Mouse (Mus musculus) left cerebral cortex, adult 8-10 months (tissue): ENCODE results near the gene Tlx1. TPM values are rescaled to one million over a fixed set of nuclear protein-coding genes. Genes with fewer than 3 reads are reported as not detected.
A peak's percentile ranks its signal among the peaks of the same experiment; 100 is the strongest.

Source experiments
- DNase-seq, 2 experiments: peaks; one replicate each; pipeline ENCODE4 v3.0.0; 2022; ENCODE audit warnings: low spot score in 2 of 2
- total RNA-seq, 4 experiments: library from RNA; stranded (reverse); gene quantifications; 2 replicates each; pipeline ENCODE4 v1.2.4; 2022

Gene Tlx1
- not detected for total RNA-seq

DNA sequence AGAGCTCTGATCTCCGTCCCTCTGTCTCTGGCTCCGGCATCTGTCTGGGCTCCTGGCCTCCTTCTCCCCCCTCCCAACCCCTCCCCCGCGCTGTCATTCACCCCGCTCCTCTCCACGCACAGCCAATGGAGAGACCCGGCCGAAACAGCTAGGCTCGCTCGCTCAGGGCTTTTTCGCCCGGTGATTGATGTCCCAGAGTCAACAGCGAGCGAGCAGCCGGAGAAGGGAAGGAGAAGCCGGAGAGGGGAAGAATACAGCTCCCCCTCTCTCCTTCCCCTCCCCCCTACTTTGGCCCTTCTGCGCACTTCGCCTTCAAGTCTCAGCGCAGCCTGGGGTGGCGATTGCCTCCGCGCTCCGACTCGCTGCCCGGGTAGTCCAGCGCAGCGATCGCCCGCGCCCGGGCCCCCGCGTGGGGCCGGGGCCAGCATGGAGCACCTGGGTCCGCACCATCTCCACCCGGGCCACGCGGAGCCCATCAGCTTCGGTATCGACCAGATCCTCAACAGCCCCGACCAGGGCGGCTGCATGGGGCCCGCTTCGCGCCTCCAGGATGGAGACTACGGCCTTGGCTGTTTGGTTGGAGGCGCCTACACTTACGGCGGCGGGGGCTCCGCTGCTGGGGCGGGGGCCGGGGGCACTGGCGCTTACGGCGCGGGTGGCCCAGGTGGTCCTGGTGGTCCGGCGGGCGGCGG lies at the start of gene Tlx1:
Gene Tlx1, plus strand, starts transcription at position 191 of the 692 bp plus-strand sequence.
- DNase-seq: no peak

DNA sequence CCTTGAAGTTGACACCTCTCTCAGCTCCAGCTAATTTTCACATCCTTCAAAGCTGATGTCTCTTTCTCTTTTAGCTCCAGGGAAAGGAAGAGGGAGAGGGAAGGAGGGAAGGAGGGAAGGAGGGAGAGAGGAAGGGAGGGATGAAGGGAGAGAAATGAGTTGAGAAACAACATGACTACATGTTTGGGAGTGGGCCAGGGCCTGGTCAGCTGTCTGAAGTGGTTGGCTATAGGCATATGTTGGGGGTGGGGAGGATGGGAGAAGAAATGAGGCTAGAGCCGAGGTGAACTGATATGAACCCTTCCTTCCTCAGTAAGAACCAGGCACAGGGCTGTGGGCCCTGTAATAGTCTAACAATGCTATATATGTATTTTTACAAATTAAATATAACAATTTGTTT lies 44.9 kb upstream of the Tlx1 start:
- DNase-seq: no peak

DNA sequence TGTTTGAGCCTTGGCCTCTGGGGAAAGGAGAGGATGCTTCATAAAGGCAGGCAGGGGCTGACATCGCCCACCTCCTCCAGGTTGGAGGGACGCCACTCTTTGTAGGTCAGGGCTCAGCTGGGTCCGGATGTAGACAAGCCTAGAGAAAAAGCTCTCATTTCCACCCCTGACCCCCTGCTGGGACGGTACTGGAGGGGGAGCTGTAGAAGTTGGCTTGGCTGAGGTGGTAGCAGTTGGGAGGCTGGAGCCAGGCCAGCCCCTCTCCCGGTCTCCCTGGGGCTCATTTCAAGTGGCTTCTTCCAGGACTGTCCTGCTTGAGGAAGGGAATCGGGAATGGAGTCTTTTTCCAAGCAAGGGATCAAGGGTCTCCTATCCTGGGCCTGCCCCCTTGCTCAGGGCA lies 43.8 kb upstream of the Tlx1 start:
- DNase-seq: no peak

- no peak for DNase-seq
Measured at GRCm38 (mm10) chr19:45110681-45111080, 39.8 kb upstream of the Tlx1 start.

GRCm38 (mm10) chr19:45112444-45112843 lies 38.0 kb upstream of the Tlx1 start:
- DNase-seq: no peak

DNA sequence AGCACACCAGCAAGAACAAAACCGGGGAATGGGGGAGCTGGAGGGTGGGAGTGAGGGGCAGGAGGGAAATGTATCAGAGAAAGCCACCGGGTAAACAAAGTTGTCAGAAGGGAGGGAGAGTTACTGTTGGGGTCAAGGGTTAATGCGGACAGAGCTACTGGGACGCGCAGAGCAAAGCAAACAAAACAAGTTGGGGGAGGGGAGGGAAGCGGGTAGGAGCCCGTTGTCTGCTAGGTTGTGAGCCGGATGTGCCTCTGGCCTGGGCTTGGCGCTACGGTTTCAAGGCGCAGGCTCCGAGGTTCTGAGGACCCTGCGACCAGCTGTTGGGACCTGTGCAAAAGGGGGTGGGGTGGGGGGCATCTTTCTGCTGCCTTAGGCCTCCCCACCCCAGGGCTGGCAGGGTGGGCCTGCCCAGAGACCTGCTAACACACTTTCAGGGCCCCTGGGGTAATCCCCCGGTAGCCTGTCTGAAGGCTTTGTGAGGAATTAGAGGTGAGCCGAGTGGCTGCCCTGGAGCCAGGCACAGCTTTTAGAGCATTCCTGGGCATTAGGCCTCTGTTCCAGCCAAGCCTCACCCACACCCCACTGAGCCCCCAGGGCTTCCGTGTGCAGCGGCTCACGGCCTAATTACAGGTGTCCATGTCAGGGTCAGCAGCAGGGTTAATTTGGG lies 36.6 kb upstream of the Tlx1 start:
- no peak for DNase-seq

- DNase-seq: no peak
Measured at GRCm38 (mm10) chr19:45114772-45115171, 35.7 kb upstream of the Tlx1 start.

GRCm38 (mm10) chr19:45116798-45117197 lies 33.7 kb upstream of the Tlx1 start:
- DNase-seq: peak in 1 of 2 experiments; percentile 3

GRCm38 (mm10) chr19:45131966-45132628 lies 18.4 kb upstream of the Tlx1 start:
- no peak for DNase-seq

DNA sequence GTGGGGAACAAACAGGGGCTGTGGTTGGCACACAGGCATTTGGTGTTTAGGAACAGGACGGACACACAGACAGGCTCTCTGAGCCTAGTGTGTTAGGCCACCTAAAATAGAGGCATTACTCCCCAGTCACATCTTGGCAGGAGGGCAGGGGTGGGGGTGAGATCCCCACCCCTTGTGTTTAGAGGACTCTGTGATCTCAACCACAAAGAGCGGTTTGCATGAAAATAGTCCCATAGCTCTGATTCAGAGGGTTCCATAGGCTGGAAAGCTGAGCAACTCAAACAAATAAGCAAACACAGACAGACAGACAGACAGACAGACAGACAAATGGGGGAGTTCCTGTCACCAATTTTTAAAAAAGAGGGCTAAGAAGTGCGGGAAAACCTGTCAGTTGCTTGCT lies 7.9 kb upstream of the Tlx1 start:
- no peak for DNase-seq

DNA sequence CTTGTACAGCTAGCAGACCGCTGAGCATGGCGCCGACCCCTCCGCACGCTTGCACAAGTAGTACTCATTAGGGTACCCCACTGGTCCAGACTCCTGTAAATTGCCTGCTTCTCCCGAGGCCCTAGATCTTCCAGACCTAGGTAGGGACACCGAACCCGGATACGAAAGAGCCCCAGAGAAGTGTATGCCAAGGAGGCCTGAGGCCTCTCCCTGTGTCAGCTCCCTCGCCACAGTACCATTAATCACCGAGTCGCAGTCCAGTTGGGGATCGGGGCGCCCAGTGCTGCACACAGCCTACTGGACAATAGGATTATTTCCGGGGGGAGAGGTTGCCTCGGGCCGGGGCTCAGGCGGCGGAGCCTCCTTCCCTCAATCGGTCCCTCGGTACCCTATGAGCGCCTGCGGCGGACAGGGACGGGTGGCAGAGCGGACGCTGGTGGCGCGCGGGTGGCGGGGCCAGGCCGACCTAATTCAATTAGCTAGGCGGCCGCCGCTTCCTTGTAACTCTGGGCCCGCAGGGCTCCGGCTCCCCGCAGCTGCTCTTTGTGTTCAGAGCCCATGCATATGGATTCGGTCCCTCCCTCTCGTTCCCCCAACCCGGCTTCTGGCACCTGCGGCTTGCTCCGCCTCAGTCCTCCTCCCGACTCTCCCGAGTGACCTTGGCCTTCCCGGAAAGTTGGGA lies 7.1 kb upstream of the Tlx1 start:
- DNase-seq: no peak

DNA sequence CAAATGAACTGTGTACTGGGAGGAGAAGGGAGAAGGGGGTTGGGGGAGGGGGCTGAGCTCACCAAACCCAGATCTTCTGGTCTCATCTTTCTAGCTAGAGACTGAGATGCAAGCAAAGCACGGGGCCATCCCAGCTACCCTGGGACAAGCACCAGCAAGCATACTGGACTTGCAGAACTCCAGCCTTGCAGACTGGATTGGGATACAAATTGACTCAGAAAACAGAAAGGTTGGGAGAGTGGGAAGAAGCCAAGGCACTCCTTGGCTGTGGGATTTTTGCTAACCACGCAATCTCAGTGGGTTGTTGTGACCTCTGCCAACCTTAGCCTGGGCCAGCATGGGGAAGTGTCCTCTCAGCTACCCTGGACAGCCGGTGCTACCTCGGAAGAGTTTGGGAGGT lies 3.4 kb upstream of the Tlx1 start:
- no peak for DNase-seq

DNA sequence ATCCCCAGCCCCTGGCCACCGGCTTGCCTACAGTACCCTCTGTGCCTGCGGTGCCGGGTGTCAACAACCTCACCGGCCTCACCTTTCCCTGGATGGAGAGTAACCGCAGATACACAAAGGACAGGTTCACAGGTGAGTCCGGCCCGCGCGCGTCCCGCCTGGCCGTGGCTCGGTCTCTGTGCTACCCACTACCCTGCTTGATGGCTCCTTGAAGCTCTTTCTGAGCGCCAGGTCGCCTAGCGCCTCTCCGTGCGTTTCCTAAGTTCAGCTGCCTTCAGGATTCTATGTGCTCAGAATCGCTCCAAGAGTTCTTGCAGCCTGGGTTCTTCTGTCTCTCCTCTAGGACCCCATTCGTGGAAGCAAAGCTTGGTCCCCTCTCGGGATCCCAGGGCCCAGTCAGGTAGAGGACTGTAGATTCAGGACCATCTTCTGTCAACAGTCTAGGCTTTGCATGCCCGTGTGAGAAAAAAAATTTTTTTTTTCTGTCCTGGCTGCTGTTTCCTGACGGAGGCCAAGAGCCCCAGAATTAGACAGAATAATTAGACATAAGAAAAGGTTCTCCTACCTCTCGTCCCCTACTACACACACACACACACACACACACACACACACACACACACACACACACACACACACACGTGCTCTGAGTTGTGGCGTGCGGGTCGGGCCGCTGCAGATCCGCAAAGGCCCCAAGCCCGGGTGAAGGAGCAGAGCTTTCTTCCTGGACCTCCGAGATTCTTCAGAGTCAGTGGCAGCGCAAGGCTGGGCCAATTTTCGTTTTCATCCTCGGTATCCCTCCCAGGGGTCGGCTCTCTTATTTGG lies 1.1 kb downstream of the Tlx1 start:
- no peak for DNase-seq

GRCm38 (mm10) chr19:45152183-45152650 lies 1.7 kb downstream of the Tlx1 start:
- DNase-seq: no peak

DNA sequence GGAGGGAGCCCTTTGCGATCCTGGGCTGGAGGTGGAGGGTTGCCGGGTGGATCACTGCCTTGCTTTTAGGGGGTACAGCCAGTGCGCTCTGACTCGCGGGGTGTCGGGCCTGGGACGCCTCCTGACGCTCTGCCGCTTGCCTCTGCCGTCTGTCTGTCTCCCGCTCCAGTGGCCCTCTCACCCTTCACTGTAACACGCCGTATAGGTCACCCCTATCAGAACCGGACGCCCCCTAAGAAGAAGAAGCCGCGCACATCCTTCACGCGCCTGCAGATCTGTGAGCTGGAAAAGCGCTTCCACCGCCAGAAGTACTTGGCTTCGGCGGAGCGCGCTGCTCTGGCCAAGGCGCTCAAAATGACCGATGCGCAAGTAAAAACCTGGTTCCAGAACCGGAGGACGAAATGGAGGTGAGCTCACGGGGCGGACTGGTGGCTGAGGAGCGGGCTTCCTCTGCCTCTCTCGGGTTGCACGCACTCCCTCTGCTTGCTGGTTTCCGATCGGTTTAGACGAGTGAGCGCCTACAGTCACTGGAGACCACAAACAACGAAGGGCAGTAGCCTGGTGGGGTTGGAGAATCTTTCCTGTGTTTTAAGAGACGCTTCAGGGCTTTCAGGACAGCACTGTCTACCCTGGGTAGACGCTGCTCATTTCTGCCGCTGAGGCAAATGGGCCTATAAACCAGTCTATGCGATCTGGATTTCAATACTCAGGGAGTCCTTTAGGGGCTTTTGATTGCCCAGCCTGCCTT lies 3.0 kb downstream of the Tlx1 start:
- DNase-seq: no peak

DNA sequence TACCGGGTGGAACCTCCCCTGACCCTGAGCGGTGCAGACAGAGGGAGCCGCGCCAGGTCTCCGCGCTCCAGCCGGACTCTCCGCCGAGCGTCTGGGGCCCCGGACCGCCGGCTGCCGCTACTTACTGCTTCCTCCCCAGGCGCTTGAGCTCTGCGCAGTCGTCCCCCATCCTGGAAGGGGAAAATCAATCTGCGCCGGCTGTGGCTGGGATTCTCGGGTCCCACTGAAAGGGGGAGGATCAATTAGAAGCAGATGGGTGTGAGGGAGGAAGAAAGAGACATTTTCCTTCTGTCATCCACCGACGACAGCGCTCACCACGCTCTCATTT lies 3.5 kb downstream of the Tlx1 start:
- no peak for DNase-seq

- no peak for DNase-seq
Measured at GRCm38 (mm10) chr19:45154521-45154920, 4.0 kb downstream of the Tlx1 start.

- DNase-seq: no peak
Measured at GRCm38 (mm10) chr19:45155141-45155790, 4.8 kb downstream of the Tlx1 start.

DNA sequence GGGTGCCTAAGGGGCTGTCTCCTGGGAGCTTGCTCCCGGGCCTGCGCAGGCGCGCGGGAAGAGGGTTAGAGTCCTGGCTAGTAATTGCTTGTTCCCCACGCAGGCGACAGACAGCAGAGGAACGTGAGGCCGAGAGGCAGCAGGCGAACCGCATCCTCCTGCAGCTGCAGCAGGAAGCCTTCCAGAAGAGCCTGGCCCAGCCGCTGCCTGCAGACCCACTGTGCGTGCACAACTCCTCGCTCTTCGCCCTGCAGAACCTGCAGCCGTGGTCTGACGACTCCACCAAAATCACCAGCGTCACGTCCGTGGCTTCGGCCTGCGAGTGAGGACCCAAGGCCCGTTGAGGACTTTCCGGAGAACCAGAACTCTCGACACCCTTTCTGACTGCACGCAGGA lies 5.3 kb downstream of the Tlx1 start:
- DNase-seq: no peak

DNA sequence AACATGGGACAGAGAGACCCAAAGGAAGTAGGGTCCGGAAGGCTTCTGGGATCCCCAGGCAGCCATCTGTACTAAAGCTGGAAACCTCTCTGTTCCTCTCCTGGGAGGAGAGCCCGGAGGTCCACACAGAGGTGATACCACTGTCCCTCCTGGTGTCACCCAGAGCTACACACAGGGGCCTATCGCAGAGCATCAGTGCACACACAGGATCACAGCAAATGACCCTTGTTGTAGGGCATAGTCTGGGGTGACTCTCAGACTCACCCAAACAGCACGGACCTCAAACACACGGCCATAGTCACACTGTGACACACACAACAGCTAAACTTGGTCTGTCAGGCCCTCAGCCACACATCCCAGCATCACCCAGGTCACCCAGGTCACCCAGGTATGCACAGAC lies 5.9 kb downstream of the Tlx1 start:
- DNase-seq: no peak
